Mouse (Mus musculus) c-Kit-positive CD71-positive TER-119-negative erythroid progenitor cells, embryonic 14.5 days (primary cell): ENCODE measurements around the gene Cdh20.

Source experiments
- DNase-seq: peaks from one replicate; pipeline ENCODE4 v3.0.0-alpha.2; 2013; ENCODE audit warnings: low read depth

The Cdh20 gene

DNA sequence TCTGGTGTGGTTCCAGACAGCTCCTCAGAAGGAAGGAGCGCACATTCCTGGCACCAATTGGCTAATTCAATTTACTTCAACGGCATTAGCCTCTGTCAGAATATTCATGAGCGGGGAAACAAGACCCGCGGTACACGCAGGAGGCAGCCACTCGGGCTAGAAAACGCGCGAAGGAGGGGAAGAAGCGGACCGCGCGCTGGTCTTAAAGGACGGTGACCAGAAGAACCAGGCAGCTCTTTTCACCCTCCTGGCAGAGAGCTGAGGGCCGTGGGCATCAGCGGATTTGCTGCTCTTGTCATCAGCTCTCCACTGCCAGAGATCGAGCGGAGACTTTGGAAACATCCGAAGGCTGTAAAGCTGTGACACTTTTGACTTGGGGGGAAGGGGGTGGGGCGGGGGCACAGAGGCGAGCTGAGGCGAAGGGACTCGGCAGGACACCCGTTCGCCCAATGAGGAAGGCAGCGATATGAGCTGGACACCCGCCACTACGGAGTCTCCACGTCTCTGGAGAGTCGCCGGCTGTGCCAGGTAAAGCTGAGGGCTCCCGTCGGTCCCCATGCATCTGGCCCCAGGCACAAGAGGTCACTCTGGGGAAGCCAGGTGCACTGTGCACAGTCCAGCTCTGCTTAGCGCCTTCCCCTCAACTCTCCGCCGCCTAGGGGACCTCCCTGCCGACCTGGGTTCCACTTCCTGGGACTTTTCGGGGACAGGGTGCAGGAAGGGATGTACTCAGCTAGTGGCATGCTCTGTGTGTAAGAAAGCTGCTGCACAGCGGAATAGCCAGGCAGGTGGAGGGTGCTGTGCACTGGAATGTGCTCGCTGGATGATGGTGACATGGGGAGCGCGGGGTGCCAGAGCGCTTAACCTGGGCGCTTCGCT lies at the start of gene Cdh20:
Cdh20 (plus strand) TSS at position 159 of the 879 bp plus-strand sequence.
- no peak for DNase-seq

- DNase-seq: no peak
Measured at GRCm38 (mm10) chr1:104746816-104747215, 21.5 kb upstream of the Cdh20 start.

- DNase-seq: no peak
Measured at GRCm38 (mm10) chr1:104747438-104747837, 20.9 kb upstream of the Cdh20 start.

DNA sequence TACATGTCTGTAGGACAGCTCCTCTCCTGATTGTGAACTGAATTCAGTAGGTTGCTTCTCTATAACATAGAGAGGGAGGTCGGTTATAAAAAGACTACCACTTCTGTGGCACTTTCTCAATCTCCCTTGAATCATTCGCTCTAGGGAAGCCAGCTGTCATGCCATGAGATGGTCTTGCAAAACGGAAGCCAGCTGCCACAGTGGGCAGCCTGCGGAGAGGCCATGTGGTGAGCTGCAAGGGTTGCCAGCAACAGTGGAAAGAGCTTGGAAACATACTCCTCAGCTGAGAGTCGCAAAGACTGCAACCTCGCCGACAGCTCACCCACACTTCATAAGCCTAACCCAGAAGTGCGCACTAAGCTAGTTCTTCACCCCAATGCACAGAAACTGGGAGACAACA lies 13.8 kb upstream of the Cdh20 start:
- DNase-seq: no peak

DNA sequence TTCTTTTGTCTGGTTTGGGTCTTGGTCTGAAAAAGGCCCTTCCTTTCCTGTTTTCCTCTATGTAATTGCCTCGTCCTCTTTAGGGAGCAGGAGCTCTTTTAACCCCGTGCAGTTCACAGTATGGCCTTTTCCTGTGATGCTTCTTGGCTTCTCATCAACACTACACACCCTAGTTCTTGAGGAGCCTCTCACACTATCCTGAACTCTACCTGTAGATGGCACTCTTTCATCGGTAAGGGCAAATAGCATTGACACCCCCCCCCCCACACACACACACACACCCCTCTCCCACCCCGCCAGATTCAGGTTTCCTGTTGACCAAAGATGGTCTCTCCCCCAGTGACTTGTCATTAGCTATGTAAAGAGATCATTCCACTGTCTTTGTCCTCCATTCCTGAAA lies 12.4 kb upstream of the Cdh20 start:
- DNase-seq: no peak

DNA sequence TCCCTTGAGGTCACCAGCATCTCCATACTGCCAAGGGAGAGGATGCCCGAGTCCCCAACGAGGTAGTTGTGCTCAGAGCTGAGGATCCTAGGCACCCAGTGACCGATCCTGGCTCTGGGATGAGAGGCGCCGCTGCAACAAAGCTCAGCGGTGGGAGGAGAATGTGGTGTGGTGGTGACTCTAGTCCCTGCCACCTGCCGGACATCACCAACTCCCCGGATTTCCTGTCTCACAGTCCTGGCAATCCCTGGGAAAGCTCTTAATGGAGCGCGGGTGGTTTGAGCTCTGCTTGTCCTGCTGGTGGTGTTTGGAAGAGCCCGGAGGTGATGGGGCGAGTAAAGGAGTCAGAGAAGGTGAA lies 900 bp downstream of the Cdh20 start:
- no peak for DNase-seq

DNA sequence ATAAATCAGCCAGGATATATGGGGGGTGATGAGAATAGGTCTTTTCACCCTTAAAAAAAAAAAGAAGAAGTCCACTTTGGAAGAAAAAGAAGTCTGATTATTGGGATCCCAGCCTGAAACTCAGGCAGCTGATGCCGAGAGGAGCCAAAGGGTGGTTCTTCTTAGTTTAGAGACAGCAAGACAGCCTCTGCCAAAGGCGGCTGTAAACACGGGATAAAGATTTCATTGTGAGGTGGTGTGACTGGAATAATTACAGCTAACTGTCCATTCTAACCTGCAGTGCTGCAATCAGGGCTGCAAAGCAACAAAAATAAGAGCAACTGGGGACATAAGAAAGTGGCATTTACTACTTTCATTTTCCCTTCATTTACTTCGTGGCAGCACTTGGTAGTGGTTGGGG lies 3.6 kb downstream of the Cdh20 start:
- DNase-seq: no peak

DNA sequence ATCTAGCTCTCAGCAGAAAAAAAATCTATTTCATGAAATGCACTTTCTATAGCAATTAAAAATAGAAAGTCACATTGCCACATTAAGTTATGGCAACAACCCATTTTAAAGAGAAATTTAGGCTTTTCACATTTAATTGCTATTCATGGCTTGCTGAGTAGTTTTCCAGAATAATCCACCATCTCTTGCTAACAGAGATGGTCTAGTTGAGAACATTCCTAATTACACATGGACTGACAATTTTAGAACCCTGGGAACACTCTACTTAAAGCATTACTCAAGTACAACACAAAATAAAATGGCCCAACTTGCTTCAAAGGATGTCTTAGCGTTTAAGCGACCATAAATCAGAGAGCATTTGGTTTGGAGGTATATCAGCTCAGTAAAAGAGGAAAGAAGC lies 4.9 kb downstream of the Cdh20 start:
- no peak for DNase-seq

GRCm38 (mm10) chr1:104793488-104793887 lies 25.2 kb downstream of the Cdh20 start:
- no peak for DNase-seq

DNA sequence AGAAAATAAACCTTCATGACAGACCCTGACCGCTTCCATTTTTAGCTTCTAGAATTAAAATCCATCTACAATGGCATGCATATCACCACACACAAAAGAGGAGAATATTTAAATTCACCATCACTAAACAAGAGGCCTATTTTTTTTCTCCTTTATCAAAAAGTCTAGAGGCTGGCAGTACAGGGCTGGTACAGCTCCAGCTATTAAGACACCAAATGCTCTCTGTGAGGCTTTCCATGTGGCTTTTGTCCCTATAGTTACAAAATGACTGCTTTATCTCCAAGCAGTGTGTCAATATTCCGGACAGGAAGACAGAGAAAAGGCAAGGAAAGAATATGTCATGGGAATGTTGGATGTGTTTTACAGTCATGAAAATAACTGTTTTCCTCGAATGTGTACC lies 27.8 kb downstream of the Cdh20 start:
- DNase-seq: no peak

DNA sequence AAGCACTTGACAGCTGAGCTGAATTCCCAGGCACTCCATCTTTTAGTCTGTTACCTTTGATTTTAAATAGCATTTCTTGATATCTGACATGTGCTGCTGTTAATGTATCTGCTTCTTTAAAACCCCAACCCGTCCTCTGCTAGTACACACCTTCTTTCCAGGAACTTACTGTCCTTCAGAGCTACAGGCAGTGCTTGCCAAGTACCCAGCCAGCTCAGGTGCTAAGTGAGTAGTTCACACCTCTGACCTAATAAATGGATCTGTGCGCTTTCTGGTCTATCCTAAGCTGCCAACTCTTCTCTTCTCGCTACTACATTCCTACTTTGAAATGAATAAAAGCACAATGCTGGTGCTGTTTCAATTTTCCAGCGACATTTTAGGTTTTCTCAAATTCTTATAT lies 28.8 kb downstream of the Cdh20 start:
- no peak for DNase-seq

DNA sequence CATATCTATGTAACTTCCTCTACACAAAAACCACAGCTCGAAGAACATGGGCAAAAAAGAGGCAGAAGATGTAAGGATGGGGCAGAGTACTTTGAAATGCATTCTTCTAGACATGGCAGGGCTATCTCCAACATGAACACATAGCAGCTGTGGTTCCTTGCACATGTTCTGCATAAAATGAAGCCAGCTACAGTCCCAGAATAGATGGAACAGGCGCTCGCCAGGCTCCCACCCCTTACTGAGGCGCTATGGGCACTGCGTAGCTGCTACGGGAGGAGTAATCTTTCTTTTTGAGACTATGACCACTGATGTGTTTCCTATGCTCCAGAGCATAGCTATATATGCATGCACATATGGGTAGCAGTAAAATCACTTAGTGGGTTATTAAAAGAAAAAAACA lies 36.4 kb downstream of the Cdh20 start:
- DNase-seq: no peak

- DNase-seq: no peak
Measured at GRCm38 (mm10) chr1:104807214-104807613, 38.9 kb downstream of the Cdh20 start.

DNA sequence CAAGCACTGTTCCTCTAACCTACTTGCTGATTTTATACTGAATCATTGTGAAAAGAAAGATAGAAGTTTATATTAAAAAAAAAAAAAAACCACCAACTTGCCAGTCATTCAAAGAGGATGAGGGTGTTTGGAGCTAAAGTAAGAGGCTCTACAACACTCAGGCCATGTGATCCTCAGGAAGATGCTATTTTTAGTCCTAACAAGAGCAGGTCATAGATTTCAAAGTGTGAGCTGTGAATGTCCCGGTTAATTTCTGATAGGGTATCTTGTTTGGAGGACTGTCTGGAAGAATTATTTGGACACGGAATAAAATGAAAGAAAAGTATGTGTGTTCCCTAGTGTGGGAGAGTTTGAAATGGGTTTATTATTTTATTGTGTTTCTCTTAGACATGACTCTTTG lies 49.2 kb downstream of the Cdh20 start:
- no peak for DNase-seq

- no peak for DNase-seq
Measured at GRCm38 (mm10) chr1:104828106-104828505, 59.8 kb downstream of the Cdh20 start.

GRCm38 (mm10) chr1:104838206-104838915 lies 70.0 kb downstream of the Cdh20 start:
- no peak for DNase-seq

GRCm38 (mm10) chr1:104839051-104839450 lies 70.7 kb downstream of the Cdh20 start:
- DNase-seq: no peak

DNA sequence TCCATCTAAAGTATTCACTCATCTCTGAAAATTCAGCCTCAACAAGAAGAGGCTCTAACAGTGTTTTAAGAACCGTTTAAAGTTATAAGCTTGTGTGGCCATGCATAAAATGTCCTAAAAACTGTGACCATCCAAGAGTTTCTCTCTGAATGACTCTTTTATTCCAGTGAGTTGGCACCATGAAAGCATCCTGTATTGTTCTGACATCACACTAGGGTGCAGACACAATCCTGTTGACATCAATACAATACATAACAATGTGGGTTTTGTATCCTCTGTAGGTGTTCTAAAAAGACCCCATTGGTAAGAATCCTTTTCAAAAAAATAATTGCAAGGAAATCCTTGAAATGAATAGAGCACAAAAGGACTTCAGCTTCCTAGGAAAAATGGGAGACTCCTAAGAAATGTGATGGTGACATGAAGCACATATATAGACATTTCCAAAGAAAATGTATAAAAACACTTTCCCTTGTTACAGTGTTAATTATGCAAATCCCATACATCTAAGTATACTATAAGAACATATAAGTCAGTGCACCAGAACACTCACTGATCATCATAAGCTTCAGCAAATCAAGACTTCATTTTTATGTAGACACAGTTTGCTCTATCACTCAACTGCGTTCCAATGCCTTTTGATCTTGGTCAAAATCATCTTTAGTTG lies 80.1 kb downstream of the Cdh20 start:
- no peak for DNase-seq

DNA sequence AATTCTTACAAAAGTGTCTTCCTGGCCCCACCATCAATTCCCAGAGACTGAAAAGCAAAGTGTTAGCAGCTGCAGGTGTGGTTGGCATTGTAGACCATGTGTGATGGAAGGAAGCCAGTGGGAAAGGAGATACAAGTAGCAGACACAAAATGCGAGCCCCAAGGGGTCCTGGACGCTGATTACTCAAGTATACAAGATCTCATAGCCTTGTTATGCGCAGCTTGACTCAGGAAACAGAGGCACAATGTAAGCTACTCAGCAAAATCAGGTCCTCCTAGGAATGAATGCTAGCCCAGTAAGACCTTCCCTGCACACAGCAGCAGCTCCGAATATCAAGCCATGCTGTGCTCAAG lies 80.6 kb downstream of the Cdh20 start:
- no peak for DNase-seq

DNA sequence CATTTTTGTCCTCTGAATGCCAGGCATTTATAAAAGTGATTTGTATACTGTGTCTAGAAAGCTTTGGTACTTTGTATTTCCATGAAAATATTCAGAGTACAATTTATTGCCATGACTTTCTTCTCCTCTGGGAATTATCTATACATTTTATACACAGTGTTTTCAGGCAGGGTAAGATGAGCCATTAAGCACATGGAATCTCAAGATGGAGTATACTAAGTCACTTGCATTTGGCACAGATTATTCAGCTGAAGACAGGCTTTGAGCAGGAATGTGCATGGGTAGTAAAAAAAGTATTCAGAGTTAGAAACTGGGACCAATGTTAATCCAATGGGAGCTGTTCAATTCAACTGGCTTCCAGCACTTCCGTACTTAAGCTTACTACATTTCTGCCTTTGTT lies 109.1 kb downstream of the Cdh20 start:
- no peak for DNase-seq

DNA sequence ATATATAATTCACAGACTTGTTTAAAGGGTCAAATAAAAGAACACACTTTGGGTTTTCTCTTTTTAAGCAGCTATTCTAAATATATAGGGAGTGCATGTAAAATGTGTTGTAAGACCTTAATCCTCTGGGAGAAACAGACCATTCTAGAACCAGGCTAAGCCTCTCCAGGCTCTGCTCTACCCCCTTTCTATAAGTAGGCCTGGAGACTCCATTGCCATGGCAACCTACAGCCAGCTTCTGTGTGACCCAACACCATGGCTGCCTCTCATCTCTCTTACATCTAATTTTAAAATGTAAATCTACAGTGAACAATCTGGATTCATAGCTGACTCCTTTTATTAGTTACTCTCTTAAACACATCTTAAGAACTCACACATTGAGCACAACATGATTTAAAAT lies 133.5 kb downstream of the Cdh20 start:
- DNase-seq: no peak

- no peak for DNase-seq
Measured at GRCm38 (mm10) chr1:104903409-104903808, 135.1 kb downstream of the Cdh20 start.

GRCm38 (mm10) chr1:104912407-104912806 lies 144.1 kb downstream of the Cdh20 start:
- no peak for DNase-seq
